8 mouse cellular contexts compared by ENCODE assay signal in the genomic region with DNA sequence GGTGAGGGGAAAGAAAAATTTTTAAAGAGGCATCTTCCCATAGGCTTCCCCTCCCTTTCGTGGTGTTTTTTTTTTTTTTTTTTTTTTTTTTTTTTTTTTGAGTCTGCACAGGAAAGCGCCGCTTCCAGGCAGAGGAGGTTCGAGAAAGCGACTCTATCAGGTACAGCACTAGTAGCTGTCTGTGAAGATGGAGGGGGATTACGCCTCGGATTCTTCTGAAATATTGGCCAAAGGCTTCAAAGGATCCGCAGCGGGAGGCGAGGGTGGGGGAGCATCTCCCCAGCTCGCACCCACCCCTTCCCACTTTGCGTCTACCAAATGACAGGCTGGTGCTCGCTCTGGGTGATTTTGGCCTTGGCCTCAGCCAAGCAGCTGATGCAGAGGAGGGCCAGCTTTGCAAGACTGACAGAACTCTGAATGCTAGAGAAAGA.
DNase-seq lines count a peak whose midpoint lies in the region; ATAC-seq and TF ChIP-seq lines count a peak whose summit lies in the region.

No protein-coding gene starts in this region.

- DNase-seq in ES-CJ7 (ENCODE audit: low read depth, low spot score) = peak; percentile 37
- DNase-seq in cerebellum, adult 11-12 months = peak; percentile 38
- DNase-seq in forebrain, postnatal 0 days = peak; percentile 92
- peak; percentile 46 for DNase-seq in heart, postnatal 25 days (ENCODE audit: low spot score)
- DNase-seq in left cerebral cortex, adult 18-20 months (ENCODE audit: low spot score in 2 of 2) = peak; percentile 73 to 81
- peak; percentile 21 for DNase-seq in lung, postnatal 25 days (ENCODE audit: low spot score)
- DNase-seq in right cerebral cortex, postnatal 36 days (ENCODE audit: low spot score in 2 of 2) = peak; percentile 76 to 84

- H3K27me3 ChIP-seq in forebrain, postnatal 0 days (ENCODE audit: insufficient read depth, low read length) = no peaks in the 10 kb centered on the region

- H3K36me3 ChIP-seq in forebrain, postnatal 0 days (ENCODE audit: insufficient read depth) = no peaks in the 10 kb centered on the region

- intact Hi-C loops in heart, postnatal 25 days (cut with DNase I) = loop anchor here (2.0 to 5.0 kb wide), 2 partner anchors 103 to 370 kb away; no protein-coding TSS in a partner anchor

- under 1% methylated on average over 13 of the region's 13 CpGs for WGBS in forebrain, postnatal 0 days

- peak overlapping the region; percentile 81 for H3K4me3 ChIP-seq in forebrain, postnatal 0 days (ENCODE audit: low read depth, low read length)

- TF ChIP-seq CTCF in forebrain, postnatal 0 days (IDR thresholded peaks at IDR 0.05; ENCODE audit: low read depth) = no peak

- H3K9ac ChIP-seq in forebrain, postnatal 0 days = peak overlapping the region; percentile 98

- H3K9me3 ChIP-seq in forebrain, postnatal 0 days (ENCODE audit: low read length) = no peaks in the 10 kb centered on the region

- H3K27ac ChIP-seq in forebrain, postnatal 0 days (ENCODE audit: low read depth, low read length) = peak overlapping the region; percentile 99

- peak overlapping the region; percentile 85 for H3K4me2 ChIP-seq in forebrain, postnatal 0 days (ENCODE audit: low read depth)

- peak; percentile 68 for ATAC-seq in forebrain, postnatal 0 days
- no peak for ATAC-seq in CD4-positive, CD25-positive, alpha-beta regulatory T cell, adult 4 months

- peaks cover 22% of the 10 kb centered on the region; the same call in 1 of the 2 replicates for H3K4me1 ChIP-seq in forebrain, postnatal 0 days (ENCODE audit: insufficient read depth)

Comparison
In these comparisons a context has a peak if more than half of its experiments do, and no peak if none do; other contexts are left out.
1. DNase-seq: peak in every context shown above with its lines; median percentile 92 in forebrain, postnatal 0 days; 80 in right cerebral cortex, postnatal 36 days; 77 in left cerebral cortex, adult 18-20 months; 46 in heart, postnatal 25 days; 38 in cerebellum, adult 11-12 months; 37 in ES-CJ7; 21 in lung, postnatal 25 days.